Mouse (Mus musculus) macrophage (primary cell): ENCODE results near the gene Ppp2ca. TPM values are rescaled to one million over a fixed set of nuclear protein-coding genes. Genes with fewer than 3 reads are reported as not detected.
A peak's percentile ranks its signal among the peaks of the same experiment; 100 is the strongest.

ENCODE experiments used
- H3K27ac ChIP-seq: fragments of 350-480 bp; formaldehyde crosslinking; 2 replicates; pipeline ENCODE4 v1.9.0; 2021
- H3K36me3 ChIP-seq: fragments of 350-480 bp; formaldehyde crosslinking; 2 replicates; pipeline ENCODE4 v1.9.0; 2021; ENCODE audit errors: inconsistent target
- H3K4me3 ChIP-seq: fragments of 350-480 bp; formaldehyde crosslinking; 2 replicates; pipeline ENCODE4 v1.9.0; 2021; ENCODE audit errors: inconsistent target
- H3K79me2 ChIP-seq: fragments of 350-480 bp; formaldehyde crosslinking; 2 replicates; pipeline ENCODE4 v1.9.0; 2021; ENCODE audit errors: inconsistent target
- WGBS: methylation state at CpG from one replicate; pipeline ENCODE4 v1.1.7; 2026; ENCODE audit warnings: inconsistent platforms; ENCODE audit not compliant: missing documents; 5-methylcytosine and 5-hydroxymethylcytosine counted together
- polyA plus RNA-seq: library from polyadenylated mRNA; stranded (reverse); fragments of 250-400 nt; gene quantifications from 3 replicates; pipeline ENCODE4 v1.2.4, GENCODE M21; 2018; ENCODE audit warnings: inconsistent platforms

The Ppp2ca gene
- polyA plus RNA-seq, 1 experiment from 2014 or later, result 57.0 TPM

- Histone ChIP-seq H3K36me3 (no peaks in the 10 kb centered on the region), H3K27ac (peak overlapping the region; percentile 47), H3K79me2 (no peaks in the 10 kb centered on the region), H3K4me3 (no peak overlapping the region)
- WGBS, result 86% methylated on average over 6 of the region's 6 CpGs
Observed at GRCm38 (mm10) chr11:52076742-52077352, 21.6 kb upstream of the Ppp2ca start.

- WGBS, result 58% methylated on average over 4 of the region's 4 CpGs
- Histone ChIP-seq H3K27ac (no peak overlapping the region), H3K36me3 (no peaks in the 10 kb centered on the region), H3K4me3 (no peak overlapping the region), H3K79me2 (no peaks in the 10 kb centered on the region)
Observed at GRCm38 (mm10) chr11:52077939-52078338, 20.5 kb upstream of the Ppp2ca start.

- Histone ChIP-seq H3K4me3 (no peak overlapping the region), H3K36me3 (no peaks in the 10 kb centered on the region), H3K79me2 (no peaks in the 10 kb centered on the region), H3K27ac (peak overlapping the region; percentile 30)
- WGBS, result 0% methylated on average over 4 of the region's 5 CpGs
Observed at GRCm38 (mm10) chr11:52079978-52080377, 18.5 kb upstream of the Ppp2ca start.

GRCm38 (mm10) chr11:52080656-52081055 is 17.8 kb upstream of the Ppp2ca start:
- WGBS, result 94% methylated on average over 2 of the region's 2 CpGs
- Histone ChIP-seq H3K4me3 (no peak overlapping the region), H3K79me2 (no peaks in the 10 kb centered on the region), H3K27ac (peak overlapping the region; percentile 30; the same call in 1 of the 2 replicates), H3K36me3 (no peaks in the 10 kb centered on the region)

- Histone ChIP-seq H3K4me3 (no peak overlapping the region), H3K27ac (no peak overlapping the region), H3K79me2 (no peaks in the 10 kb centered on the region), H3K36me3 (no peaks in the 10 kb centered on the region)
- 88% methylated on average over 4 of the region's 4 CpGs for WGBS
Observed at GRCm38 (mm10) chr11:52085857-52086203, 12.7 kb upstream of the Ppp2ca start.

- Histone ChIP-seq H3K79me2 (no peaks in the 10 kb centered on the region), H3K4me3 (no peak overlapping the region), H3K27ac (no peak overlapping the region), H3K36me3 (no peaks in the 10 kb centered on the region)
- 58% methylated on average over 9 of the region's 9 CpGs for WGBS
Observed at GRCm38 (mm10) chr11:52086204-52086864, 12.1 kb upstream of the Ppp2ca start.

- Histone ChIP-seq H3K79me2 (no peaks in the 10 kb centered on the region), H3K4me3 (no peak overlapping the region), H3K36me3 (no peaks in the 10 kb centered on the region), H3K27ac (no peak overlapping the region)
- 91% methylated on average over 8 of the region's 8 CpGs for WGBS
Observed at GRCm38 (mm10) chr11:52089291-52089690, 9.2 kb upstream of the Ppp2ca start.

- no peak overlapping the region for H3K27ac ChIP-seq
- H3K79me2 ChIP-seq, result no peaks in the 10 kb centered on the region
- WGBS, result 88% methylated on average over 7 of the region's 9 CpGs
Observed at GRCm38 (mm10) chr11:52091261-52091660, 7.2 kb upstream of the Ppp2ca start.

GRCm38 (mm10) chr11:52094568-52094967 is 3.9 kb upstream of the Ppp2ca start:
- Histone ChIP-seq H3K79me2 (peaks cover 3% of the 10 kb centered on the region), H3K36me3 (no peaks in the 10 kb centered on the region), H3K27ac (no peak overlapping the region), H3K4me3 (no peak overlapping the region)
- WGBS, result 88% methylated on average over 5 of the region's 5 CpGs

More at GRCm38 (mm10) chr11:52091261-52091660, 7.2 kb upstream of the Ppp2ca start:
- H3K4me3 ChIP-seq, result no peak overlapping the region
- no peaks in the 10 kb centered on the region for H3K36me3 ChIP-seq

GRCm38 (mm10) chr11:52097016-52097415 is 1.5 kb upstream of the Ppp2ca start:
- Histone ChIP-seq H3K4me3 (no peak overlapping the region), H3K79me2 (peaks cover 28% of the 10 kb centered on the region), H3K36me3 (no peaks in the 10 kb centered on the region), H3K27ac (no peak overlapping the region)
- 81% methylated on average over 3 of the region's 3 CpGs for WGBS

GRCm38 (mm10) chr11:52097596-52097995 is 885 bp upstream of the Ppp2ca start:
- peaks cover 34% of the 10 kb centered on the region for H3K79me2 ChIP-seq
- no peak overlapping the region for H3K27ac ChIP-seq
- H3K36me3 ChIP-seq, result no peaks in the 10 kb centered on the region
- 73% methylated on average over 2 of the region's 2 CpGs for WGBS
- no peak overlapping the region for H3K4me3 ChIP-seq

GRCm38 (mm10) chr11:52099031-52099761 is 715 bp downstream of the Ppp2ca start:
- WGBS, result under 1% methylated on average over 72 of the region's 72 CpGs
- H3K27ac ChIP-seq, result peak overlapping the region; percentile 73
- peaks cover 50% of the 10 kb centered on the region for H3K79me2 ChIP-seq
- H3K4me3 ChIP-seq, result peak overlapping the region; percentile 75
- H3K36me3 ChIP-seq, result no peaks in the 10 kb centered on the region

GRCm38 (mm10) chr11:52099771-52100219 is 1.3 kb downstream of the Ppp2ca start:
- no peaks in the 10 kb centered on the region for H3K36me3 ChIP-seq
- peak overlapping the region; percentile 73 for H3K27ac ChIP-seq
- peak overlapping the region; percentile 75 for H3K4me3 ChIP-seq
- 0% methylated on average over 7 of the region's 7 CpGs for WGBS
- peaks cover 56% of the 10 kb centered on the region for H3K79me2 ChIP-seq

- H3K79me2 ChIP-seq, result peaks cover 88% of the 10 kb centered on the region
- no peaks in the 10 kb centered on the region for H3K36me3 ChIP-seq
- no peak overlapping the region for H3K27ac ChIP-seq
- H3K4me3 ChIP-seq, result no peak overlapping the region
- WGBS, result 61% methylated on average over 4 of the region's 4 CpGs
Observed at GRCm38 (mm10) chr11:52102977-52103376, 4.5 kb downstream of the Ppp2ca start.

GRCm38 (mm10) chr11:52105503-52105902 is 7.0 kb downstream of the Ppp2ca start:
- Histone ChIP-seq H3K27ac (no peak overlapping the region), H3K4me3 (no peak overlapping the region), H3K79me2 (peaks cover 100% of the 10 kb centered on the region), H3K36me3 (no peaks in the 10 kb centered on the region)
